ENCODE assay signal across 38 mouse cellular contexts in genomic region chr4:137518746-137519145, GRCm38 (mm10). TPM values are rescaled to one million over a fixed set of nuclear protein-coding genes. Genes with fewer than 3 reads are reported as not detected.
A peak's percentile ranks its signal among the peaks of the same experiment; 100 is the strongest.
DNase-seq lines count a peak whose midpoint lies in the region; TF ChIP-seq lines count a peak whose summit lies in the region.
"Had no signal": no experiment of that assay in that cellular context is flagged by ENCODE, and none has a peak within 500 bp of the region (broad histone marks: within the 10 kb centered on the region; RNA-seq: fewer than 3 reads in every experiment).

No protein-coding gene starts in this region.

- H3K27ac ChIP-seq in heart, adult 2 months = no peak overlapping the region
- H3K27ac ChIP-seq: forebrain, embryonic 10.5 days; heart, embryonic 13.5 days; hindbrain, embryonic 15.5 days; liver, embryonic 14.5 days; lung, embryonic 15.5 days had no signal

- TF ChIP-seq EP300 in heart, adult 2 months (IDR thresholded peaks at IDR 0.05; ENCODE audit: insufficient read depth, low read depth, low read length) = no peak

- no peaks in the 10 kb centered on the region for H3K36me3 ChIP-seq in heart, adult 2 months (ENCODE audit: control insufficient read depth, insufficient read depth, low read length)
- H3K36me3 ChIP-seq: G1E; hindbrain, embryonic 15.5 days had no signal

- WGBS in heart, adult 2 months = 87% methylated on average over 14 of the region's 14 CpGs

- H3K9ac ChIP-seq in heart, adult 2 months (ENCODE audit: low read depth, low read length) = no peak overlapping the region
- H3K9ac ChIP-seq: heart, embryonic 13.5 days; hindbrain, embryonic 15.5 days; liver, embryonic 14.5 days; lung, embryonic 15.5 days had no signal

- no peak for TF ChIP-seq POLR2A in heart, adult 2 months (IDR thresholded peaks at IDR 0.05; ENCODE audit: insufficient read depth, low read depth, low read length)

- intact Hi-C loops in heart, adult 2 months (cut with DNase I) = loop anchor here (5.0 kb wide), 1 partner anchor 76 kb away; no protein-coding TSS in a partner anchor
- intact Hi-C loops in left cerebral cortex, postnatal 36 days (cut with DNase I) = no loop called here

- H3K4me1 ChIP-seq in heart, adult 2 months (ENCODE audit: control insufficient read depth, insufficient read depth, low read length) = no peaks in the 10 kb centered on the region
- H3K4me1 ChIP-seq: forebrain, embryonic 10.5 days; heart, embryonic 13.5 days; hindbrain, embryonic 15.5 days; lung, embryonic 15.5 days had no signal

- no peak for DNase-seq in heart, adult 2 months
- DNase-seq in heart, adult 11 months = no peak
- peak; percentile 43 for DNase-seq in testis, postnatal 10 days (ENCODE audit: low spot score)
- DNase-seq in testis, postnatal 14 days (ENCODE audit: low spot score) = no peak
- DNase-seq in ZHBTc4 (ENCODE audit: low read depth, low spot score) = peak; percentile 69
- DNase-seq in left cerebral cortex, postnatal 36 days (ENCODE audit: low spot score in 2 of 2) = no peak
- DNase-seq in cerebellum, postnatal 10 days = no peak
- DNase-seq: adrenal gland, adult 2 months; adrenal gland, postnatal 36 days; cerebellum, adult 8-10 months; gastrocnemius, postnatal 10 days; heart, postnatal 10 days; kidney, adult 2 months; kidney, postnatal 36 days; layer of hippocampus, postnatal 36 days; liver; right cerebral cortex, postnatal 4 days had no signal

- H3K4me3 ChIP-seq in heart, adult 2 months = no peak overlapping the region
- H3K4me3 ChIP-seq: forebrain, embryonic 10.5 days; heart, embryonic 13.5 days; hindbrain, embryonic 15.5 days; lung, embryonic 15.5 days had no signal

- TF ChIP-seq CTCF in heart, adult 2 months (IDR thresholded peaks at IDR 0.05) = peak; percentile 18; the same call in 1 of the 2 replicates

- H3K27me3 ChIP-seq in heart, adult 2 months (ENCODE audit: control insufficient read depth, insufficient read depth, low read length) = no peaks in the 10 kb centered on the region
- H3K27me3 ChIP-seq: heart, embryonic 13.5 days; hindbrain, embryonic 15.5 days; lung, embryonic 15.5 days had no signal

- 0 out of 2 replicates have a peak, but pooled peaks cover 2% of the 10 kb centered on the region for H3K79me2 ChIP-seq in heart, adult 2 months (replicated peaks; ENCODE audit: control insufficient read depth, insufficient read depth, low read length)

RNA-seq across cellular contexts. Expression of gene Hspg2, which starts 50.2 kb away (rescaled TPM):
- total RNA-seq in heart, adult 2 months (2021) = 100 to 1,000 TPM; 174 to 190 TPM
- polyA plus RNA-seq in heart, adult 2 months (2012; rRNA removed) = 86.7 and 114 TPM in 2 replicates
- total RNA-seq in left cerebral cortex, postnatal 36 days (2021) = 1 to 10 TPM; 5.7 to 7.7 TPM
- total RNA-seq: hematopoietic stem cell, adult 5-6 weeks had no signal
- polyA plus RNA-seq: G1E had no signal

RNA-seq across cellular contexts. Expression of gene Ldlrad2, which starts 55.6 kb away (rescaled TPM):
- total RNA-seq in heart, adult 2 months (2021) = not detected
- polyA plus RNA-seq in heart, adult 2 months (2012; rRNA removed) = not detected in 2 replicates
- not detected for total RNA-seq in left cerebral cortex, postnatal 36 days (2021)
- total RNA-seq: adrenal gland, adult 2 months; adrenal gland, postnatal 36 days; G1E; gastrocnemius, postnatal 10 days; granulocyte monocyte progenitor cell, adult 5-6 weeks; heart, postnatal 10 days; hematopoietic stem cell, adult 5-6 weeks; layer of hippocampus, adult 8-10 months; layer of hippocampus, postnatal 36 days; left cerebral cortex, postnatal 10 days; megakaryocyte, adult 5-6 weeks; neutrophil, adult 5-6 weeks had no signal
- polyA plus RNA-seq: embryonic facial prominence, embryonic 11.5 days; forebrain, embryonic 10.5 days; forebrain, embryonic 16.5 days; G1E; heart, embryonic 13.5 days; intestine, embryonic 14.5 days; kidney, adult 2 months; kidney, embryonic 16.5 days; limb, embryonic 11.5 days; liver, embryonic 14.5 days; midbrain, embryonic 11.5 days; midbrain, embryonic 16.5 days; neural tube, embryonic 11.5 days; spleen, adult 2 months had no signal

Comparison
In these comparisons a context has a peak if more than half of its experiments do, and no peak if none do; other contexts are left out.
1. DNase-seq: peak in testis, postnatal 10 days (single experiment) and ZHBTc4 (single experiment); none in heart, adult 2 months (0 of 2), heart, adult 11 months (single experiment), testis, postnatal 14 days (single experiment), left cerebral cortex, postnatal 36 days (0 of 2) and cerebellum, postnatal 10 days (0 of 2).
2. RNA of gene Hspg2, which starts 50.2 kb away (total RNA-seq): 174 to 190 TPM in heart, adult 2 months; 5.7 to 7.7 TPM in left cerebral cortex, postnatal 36 days; every median in the first group is over 10 times any median in the second.